Mouse (Mus musculus) liver, embryonic 16.5 days (tissue): ENCODE results near the gene Slc22a3. TPM values are rescaled to one million over a fixed set of nuclear protein-coding genes. Genes with fewer than 3 reads are reported as not detected.

Experiments used
- ATAC-seq: fragments of 200-750 bp; cut with Nextera tagmentation; 2 replicates; pipeline ENCODE4 v1.8.0; 2017; ENCODE audit warnings: low read depth, mild to moderate bottlenecking, moderate number of reproducible peaks, moderate library complexity
- H3K27ac ChIP-seq: fragments of 300-500 bp; sonication (generic); 2 replicates; pipeline ENCODE4 v1.5.1; 2014; ENCODE audit warnings: mild to moderate bottlenecking, low read length
- H3K27me3 ChIP-seq: fragments of 300-500 bp; sonication (generic); 2 replicates; pipeline ENCODE4 v1.6.1; 2014; ENCODE audit warnings: low read depth, low read length, mixed read lengths; ENCODE audit not compliant: control insufficient read depth, insufficient read depth
- H3K36me3 ChIP-seq: fragments of 300-500 bp; sonication (generic); 2 replicates; pipeline ENCODE4 v1.6.1; 2014; ENCODE audit warnings: mild to moderate bottlenecking; ENCODE audit not compliant: control insufficient read depth, insufficient read depth
- H3K4me1 ChIP-seq: fragments of 300-500 bp; sonication (generic); 2 replicates; pipeline ENCODE4 v1.6.1; 2014; ENCODE audit warnings: low read depth, low read length, mixed read lengths; ENCODE audit not compliant: control insufficient read depth
- H3K4me2 ChIP-seq: fragments of 300-500 bp; sonication (generic); 2 replicates; pipeline ENCODE4 v1.6.1; 2014; ENCODE audit warnings: low read depth, low read length, mixed read lengths
- H3K4me3 ChIP-seq: fragments of 300-500 bp; sonication (generic); 2 replicates; pipeline ENCODE4 v1.5.1; 2014; ENCODE audit warnings: low read depth, mild to moderate bottlenecking, low read length
- H3K9ac ChIP-seq: fragments of 300-500 bp; sonication (generic); 2 replicates; pipeline ENCODE4 v1.6.1; 2014; ENCODE audit warnings: low read depth, low read length
- H3K9me3 ChIP-seq: fragments of 300-500 bp; sonication (generic); replicated peaks from 2 replicates; pipeline ENCODE4 v1.6.1; 2016; ENCODE audit warnings: low read length; ENCODE audit not compliant: control insufficient read depth
- WGBS: fragments of 180-500 bp; shearing (Covaris S2); extraction: QIAGEN DNeasy Blood & Tissue Kit; methylation state at CpG from one replicate; pipeline ENCODE4 v1.1.7; 2014; ENCODE audit not compliant: insufficient replicate concordance; 5-methylcytosine and 5-hydroxymethylcytosine counted together
- polyA plus RNA-seq: library from polyadenylated mRNA; unstranded; fragments of >200 nt; fragmentation: Nextera tagmentation; extraction: Ambion mirVana; gene quantifications from 2 replicates; pipeline ENCODE4 v1.2.1, GENCODE M21; 2015

The Slc22a3 gene
- polyA plus RNA-seq, 1 experiment from 2014 or later, result 0.48 TPM

DNA sequence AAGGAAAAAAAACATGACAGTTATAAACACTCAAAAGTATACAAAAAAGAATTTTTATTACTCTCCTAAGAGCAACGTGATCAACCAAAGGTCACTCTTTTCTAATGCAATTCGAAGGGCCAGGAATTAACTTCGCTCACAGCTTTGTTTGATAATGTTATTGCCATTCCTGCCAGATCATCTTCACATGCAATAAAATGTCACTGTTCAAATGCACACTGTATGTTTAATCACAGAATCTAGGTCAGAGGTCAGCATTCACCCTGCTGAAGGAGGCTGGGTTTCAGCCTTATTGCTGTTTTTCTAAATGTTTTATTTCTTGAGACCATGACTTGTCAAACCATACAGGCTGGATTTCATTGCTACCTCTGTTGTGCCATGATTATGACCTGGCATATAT lies 21.8 kb downstream of the Slc22a3 start:
- Histone ChIP-seq H3K4me2 (no peak overlapping the region), H3K4me1 (no peaks in the 10 kb centered on the region), H3K27me3 (no peaks in the 10 kb centered on the region), H3K9ac (no peak overlapping the region), H3K4me3 (no peak overlapping the region), H3K36me3 (no peaks in the 10 kb centered on the region), H3K9me3 (no peaks in the 10 kb centered on the region), H3K27ac (no peak overlapping the region)
- ATAC-seq, result no peak
- WGBS, result 75% methylated on average over 3 of the region's 3 CpGs

DNA sequence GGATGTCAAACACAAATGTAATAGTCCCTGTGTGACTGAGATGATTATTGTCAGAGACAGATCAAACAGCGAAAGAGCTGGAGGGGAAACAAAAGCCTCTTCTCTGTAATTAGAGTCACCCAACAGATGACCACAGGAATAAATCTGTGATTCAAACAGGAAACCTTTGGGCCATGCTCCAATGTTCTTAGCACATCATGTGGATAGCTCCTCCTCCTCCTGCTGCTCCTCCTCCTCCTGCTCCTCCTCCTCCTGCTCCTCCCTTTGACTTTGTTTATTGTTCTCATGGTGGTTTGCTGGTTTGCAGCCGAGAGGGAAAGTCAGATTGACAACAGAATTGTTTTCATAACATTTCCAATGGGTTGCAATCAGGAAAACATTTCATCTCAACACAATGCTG lies 28.1 kb downstream of the Slc22a3 start:
- Histone ChIP-seq H3K4me2 (no peak overlapping the region), H3K27me3 (no peaks in the 10 kb centered on the region), H3K9me3 (no peaks in the 10 kb centered on the region), H3K27ac (no peak overlapping the region), H3K9ac (no peak overlapping the region), H3K4me3 (no peak overlapping the region), H3K4me1 (no peaks in the 10 kb centered on the region), H3K36me3 (no peaks in the 10 kb centered on the region)
- 52% methylated on average over 2 of the region's 2 CpGs for WGBS
- ATAC-seq, result no peak

DNA sequence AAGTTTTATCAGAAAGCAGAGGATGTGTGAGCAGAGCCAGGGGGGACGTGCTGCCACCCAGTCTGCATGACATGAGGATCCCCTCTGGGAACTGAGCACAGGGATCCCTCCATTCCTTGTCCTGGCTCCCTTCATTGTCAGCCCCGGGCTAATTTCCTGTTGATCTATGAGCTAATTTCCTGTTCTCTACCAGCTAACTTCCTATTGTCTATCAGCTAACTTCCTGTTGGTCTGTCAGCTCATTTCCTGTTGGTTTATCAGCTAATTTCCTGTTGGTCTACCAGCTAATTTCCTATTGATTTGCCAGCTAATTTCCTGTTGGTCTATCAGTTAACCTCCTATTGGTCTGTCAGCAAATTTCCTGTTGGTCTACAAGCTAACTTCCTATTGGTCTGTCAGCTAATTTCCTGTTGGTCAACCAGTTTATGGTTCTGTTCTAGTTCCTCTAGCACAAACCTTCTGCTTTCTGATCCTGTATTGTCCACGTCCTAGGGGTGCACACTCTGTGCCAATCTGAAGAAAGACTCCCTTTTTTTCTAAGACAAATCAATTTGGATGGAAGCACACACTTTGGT lies 32.9 kb downstream of the Slc22a3 start:
- Histone ChIP-seq H3K27ac (no peak overlapping the region), H3K9me3 (no peaks in the 10 kb centered on the region)
- 25% methylated on average over 3 of the region's 3 CpGs for WGBS

GRCm38 (mm10) chr17:12472547-12472946 lies 35.0 kb downstream of the Slc22a3 start:
- Histone ChIP-seq H3K36me3 (no peaks in the 10 kb centered on the region), H3K9me3 (no peaks in the 10 kb centered on the region), H3K9ac (no peak overlapping the region), H3K4me1 (no peaks in the 10 kb centered on the region), H3K27ac (no peak overlapping the region), H3K4me2 (no peak overlapping the region), H3K27me3 (no peaks in the 10 kb centered on the region), H3K4me3 (no peak overlapping the region)
- ATAC-seq, result no peak

More for the DNA sequence above, 32.9 kb downstream of the Slc22a3 start:
- ATAC-seq, result no peak
- Histone ChIP-seq H3K4me1 (no peaks in the 10 kb centered on the region), H3K4me3 (no peak overlapping the region), H3K4me2 (no peak overlapping the region), H3K9ac (no peak overlapping the region), H3K27me3 (no peaks in the 10 kb centered on the region), H3K36me3 (no peaks in the 10 kb centered on the region)

DNA sequence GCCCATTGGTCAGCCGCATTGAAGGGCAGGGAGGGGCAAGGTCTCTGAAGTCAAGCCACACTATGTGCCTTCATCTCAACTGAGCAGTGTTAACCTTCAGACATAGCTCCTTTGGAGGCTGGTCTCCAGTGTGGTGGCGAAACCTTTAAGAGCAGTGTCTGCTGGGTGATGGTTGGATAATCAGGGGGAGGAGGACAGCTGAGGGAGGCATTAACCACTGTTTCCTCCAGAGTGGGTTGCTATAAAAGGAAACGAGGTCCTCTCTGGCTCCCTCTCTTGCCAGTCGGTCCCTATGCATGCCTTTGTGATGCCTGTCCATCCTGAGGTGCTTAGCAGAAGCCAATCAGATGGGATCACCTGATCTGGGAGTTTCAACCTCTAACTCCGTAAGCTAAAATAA lies 38.8 kb downstream of the Slc22a3 start:
- ATAC-seq, result no peak
- Histone ChIP-seq H3K4me1 (no peaks in the 10 kb centered on the region), H3K27ac (no peak overlapping the region), H3K9me3 (no peaks in the 10 kb centered on the region), H3K9ac (no peak overlapping the region), H3K36me3 (no peaks in the 10 kb centered on the region), H3K27me3 (no peaks in the 10 kb centered on the region), H3K4me2 (no peak overlapping the region), H3K4me3 (no peak overlapping the region)
- WGBS, result 45% methylated on average over 5 of the region's 5 CpGs

GRCm38 (mm10) chr17:12467642-12468041 lies 39.9 kb downstream of the Slc22a3 start:
- no peak overlapping the region for H3K4me3 ChIP-seq
- H3K27me3 ChIP-seq, result no peaks in the 10 kb centered on the region
- H3K27ac ChIP-seq, result no peak overlapping the region
- no peaks in the 10 kb centered on the region for H3K36me3 ChIP-seq
- ATAC-seq, result no peak
- H3K9ac ChIP-seq, result no peak overlapping the region
- no peaks in the 10 kb centered on the region for H3K9me3 ChIP-seq
- 49% methylated on average over 3 of the region's 3 CpGs for WGBS
- H3K4me2 ChIP-seq, result no peak overlapping the region
- no peaks in the 10 kb centered on the region for H3K4me1 ChIP-seq

GRCm38 (mm10) chr17:12466501-12467000 lies 41.0 kb downstream of the Slc22a3 start:
- no peak overlapping the region for H3K9ac ChIP-seq
- no peak overlapping the region for H3K4me3 ChIP-seq
- no peak overlapping the region for H3K27ac ChIP-seq
- H3K4me1 ChIP-seq, result no peaks in the 10 kb centered on the region
- 49% methylated on average over 4 of the region's 4 CpGs for WGBS
- H3K4me2 ChIP-seq, result no peak overlapping the region
- no peak for ATAC-seq
- no peaks in the 10 kb centered on the region for H3K9me3 ChIP-seq
- no peaks in the 10 kb centered on the region for H3K36me3 ChIP-seq
- H3K27me3 ChIP-seq, result no peaks in the 10 kb centered on the region

DNA sequence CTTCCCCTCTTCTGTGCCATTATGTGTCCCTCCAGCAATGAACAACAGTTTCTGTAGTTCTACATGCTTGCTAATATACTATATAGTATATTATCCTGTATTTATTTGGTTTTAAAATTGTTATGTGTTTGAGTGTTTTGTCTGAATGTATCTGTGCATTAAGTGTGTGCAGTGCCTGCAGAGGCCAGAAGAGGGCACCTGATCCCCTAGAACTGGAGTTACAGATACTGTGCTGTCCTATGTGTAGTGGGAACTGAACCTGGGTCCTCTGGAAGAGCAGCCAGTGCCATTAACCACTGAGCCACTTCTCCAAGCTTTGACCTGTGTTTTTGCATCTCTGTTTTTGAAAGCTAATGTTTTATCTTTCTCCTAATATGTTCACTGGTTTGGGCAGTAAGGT lies 46.3 kb downstream of the Slc22a3 start:
- no peak overlapping the region for H3K4me3 ChIP-seq
- H3K4me1 ChIP-seq, result no peaks in the 10 kb centered on the region
- H3K9me3 ChIP-seq, result no peaks in the 10 kb centered on the region
- no peaks in the 10 kb centered on the region for H3K36me3 ChIP-seq
- no peak overlapping the region for H3K27ac ChIP-seq
- H3K4me2 ChIP-seq, result no peak overlapping the region
- no peaks in the 10 kb centered on the region for H3K27me3 ChIP-seq
- no peak for ATAC-seq
- H3K9ac ChIP-seq, result no peak overlapping the region

- Histone ChIP-seq H3K9me3 (no peaks in the 10 kb centered on the region), H3K4me3 (no peak overlapping the region), H3K9ac (no peak overlapping the region), H3K27ac (no peak overlapping the region), H3K4me1 (no peaks in the 10 kb centered on the region; the same call in 1 of the 2 replicates), H3K36me3 (no peaks in the 10 kb centered on the region), H3K27me3 (no peaks in the 10 kb centered on the region), H3K4me2 (no peak overlapping the region)
- WGBS, result 58% methylated on average over 5 of the region's 5 CpGs
- no peak for ATAC-seq
These were observed 52.2 kb downstream of the Slc22a3 start for GRCm38 (mm10) chr17:12455143-12455790.
